Mouse (Mus musculus): ENCODE measurements around the gene Zfp382.
"Not testable (repeated sequence)": the region's sequence is repeated elsewhere in the genome, so short reads cannot be mapped to it uniquely, and the experiment has no call there.

Zfp382 gene

DNA sequence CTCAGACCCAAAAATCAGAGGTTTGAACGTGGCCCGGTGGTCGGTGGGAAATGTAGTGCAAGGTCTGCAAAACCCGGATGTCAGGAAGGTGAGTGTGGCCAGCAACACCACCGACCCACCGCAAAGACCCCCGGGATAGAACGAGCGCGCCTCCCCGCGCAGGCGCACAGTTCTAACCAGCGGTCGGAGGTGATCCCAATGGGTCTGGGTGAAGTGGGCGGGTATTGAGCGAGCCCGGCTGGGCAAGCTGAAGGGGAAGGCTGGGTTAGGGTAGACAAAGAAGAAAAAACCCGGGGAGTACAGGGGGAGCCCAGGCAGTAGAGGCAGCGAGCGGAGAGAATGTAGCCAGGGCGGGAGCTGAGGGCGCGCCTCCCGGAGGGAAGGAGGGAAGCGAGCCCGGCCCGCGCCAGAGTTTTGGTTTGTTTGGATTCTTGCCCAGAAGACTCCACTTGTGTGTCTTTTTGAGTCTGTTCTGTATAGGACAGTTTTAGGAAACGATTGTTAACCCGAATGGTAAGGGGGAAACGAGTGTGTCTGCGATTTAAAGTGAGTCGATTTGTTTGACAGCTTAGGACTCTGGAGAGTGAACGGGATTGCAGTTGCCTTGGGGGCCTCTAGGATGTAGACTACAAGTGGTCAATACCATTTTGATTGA is 21.9 kb downstream of the Zfp382 start:
- DNase-seq (ENCODE audit: extremely low spot score, low read depth, low spot score) = peak; percentile 52

DNA sequence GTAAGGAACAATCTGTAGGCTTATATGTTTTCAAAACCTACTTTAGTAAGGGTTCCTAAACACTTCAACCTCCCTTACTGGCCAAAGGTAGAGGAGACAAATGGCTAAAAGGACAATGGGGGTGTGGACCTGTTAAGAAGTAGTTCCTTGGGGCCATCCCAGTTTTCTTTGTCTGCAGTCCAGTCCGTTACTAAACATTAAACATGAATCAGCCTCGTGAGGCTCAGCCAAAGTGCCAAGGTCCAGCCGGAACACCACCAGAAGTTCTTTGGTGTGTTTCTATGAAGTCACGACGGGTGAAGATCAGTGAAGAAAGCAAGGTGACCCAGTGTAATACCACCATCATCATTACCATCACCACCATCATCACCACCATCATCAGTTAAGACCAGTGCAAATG is 25.3 kb downstream of the Zfp382 start:
- no peak for DNase-seq (ENCODE audit: extremely low spot score, low read depth, low spot score)

DNA sequence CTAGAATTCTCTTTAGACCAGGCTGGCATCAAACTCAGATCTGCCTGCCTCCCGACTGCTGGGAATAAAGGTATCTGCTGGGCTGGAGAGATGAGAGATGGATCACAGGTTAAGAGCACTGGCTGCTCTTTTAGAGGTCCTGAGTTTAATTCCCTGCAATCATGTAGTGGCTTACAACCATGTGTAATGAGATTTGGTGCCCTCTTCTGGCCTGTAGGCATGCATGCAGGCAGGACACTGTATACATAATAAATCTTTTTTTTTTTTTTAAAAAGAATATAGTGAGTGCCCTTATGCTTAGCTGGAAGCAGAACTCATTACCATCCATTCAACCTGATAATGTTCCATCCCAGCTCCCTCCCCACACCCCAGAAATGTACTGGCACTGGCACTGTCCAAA is 32.3 kb downstream of the Zfp382 start:
- no peak for DNase-seq (ENCODE audit: extremely low spot score, low read depth, low spot score)

DNA sequence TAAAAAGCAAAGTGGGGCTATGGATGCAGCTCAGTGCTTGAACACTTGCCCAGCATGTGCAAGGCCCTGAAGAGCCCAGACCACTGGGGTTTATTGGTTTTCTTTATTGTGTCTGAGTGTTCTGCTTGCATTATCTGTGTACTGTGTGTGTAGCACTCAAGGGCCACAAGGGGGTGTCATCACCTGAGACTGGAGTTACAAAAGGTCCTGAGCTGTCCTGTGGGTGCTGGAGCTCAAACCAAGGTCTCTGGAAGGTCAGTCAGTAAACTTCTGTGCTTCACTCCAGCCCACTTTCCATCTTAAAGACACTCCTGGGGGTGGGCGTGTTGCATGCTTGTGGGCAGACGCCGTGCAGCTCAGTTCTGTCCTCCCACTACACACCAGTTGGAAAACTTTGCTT is 33.8 kb downstream of the Zfp382 start:
- no peak for DNase-seq (ENCODE audit: extremely low spot score, low read depth, low spot score)

DNA sequence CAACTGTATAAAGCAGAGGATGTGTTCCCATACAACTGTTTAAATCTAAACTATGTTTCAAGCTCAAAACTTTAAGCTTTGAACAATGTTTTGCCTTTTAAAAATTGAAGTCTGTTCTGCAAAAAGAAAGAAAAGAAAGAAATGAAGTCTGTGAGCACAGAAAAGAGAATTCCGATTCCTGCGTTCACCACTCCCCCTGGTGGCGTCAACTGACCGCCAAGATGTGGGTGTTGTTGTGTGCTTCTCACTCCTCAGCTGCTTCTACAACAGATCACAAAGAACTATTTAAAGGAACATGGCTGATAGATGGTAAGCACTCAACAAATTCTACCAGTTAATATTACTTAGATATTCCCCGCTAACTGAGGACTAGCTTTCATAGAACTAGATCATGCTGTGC is 41.4 kb downstream of the Zfp382 start:
- DNase-seq (ENCODE audit: extremely low spot score, low read depth, low spot score) = no peak

DNA sequence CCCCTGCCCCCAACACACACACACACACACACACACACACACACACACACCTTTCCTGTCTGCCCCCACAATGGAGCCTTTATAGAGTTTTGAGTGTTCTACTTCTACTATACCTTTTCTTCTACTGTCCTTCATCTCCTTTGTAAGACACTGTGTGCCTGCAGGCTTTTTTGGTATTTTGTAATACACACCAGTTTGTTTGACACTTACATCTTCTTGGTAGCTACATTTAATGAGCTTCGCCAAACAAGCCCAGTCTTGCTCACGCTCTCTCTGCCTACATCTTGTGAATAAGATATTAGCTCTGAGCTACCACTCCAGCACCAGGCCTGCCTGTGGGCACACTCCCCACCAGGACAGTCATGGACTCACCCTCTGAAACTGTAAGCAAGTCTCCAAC is 43.0 kb downstream of the Zfp382 start:
- DNase-seq (ENCODE audit: extremely low spot score, low read depth, low spot score) = no peak

DNA sequence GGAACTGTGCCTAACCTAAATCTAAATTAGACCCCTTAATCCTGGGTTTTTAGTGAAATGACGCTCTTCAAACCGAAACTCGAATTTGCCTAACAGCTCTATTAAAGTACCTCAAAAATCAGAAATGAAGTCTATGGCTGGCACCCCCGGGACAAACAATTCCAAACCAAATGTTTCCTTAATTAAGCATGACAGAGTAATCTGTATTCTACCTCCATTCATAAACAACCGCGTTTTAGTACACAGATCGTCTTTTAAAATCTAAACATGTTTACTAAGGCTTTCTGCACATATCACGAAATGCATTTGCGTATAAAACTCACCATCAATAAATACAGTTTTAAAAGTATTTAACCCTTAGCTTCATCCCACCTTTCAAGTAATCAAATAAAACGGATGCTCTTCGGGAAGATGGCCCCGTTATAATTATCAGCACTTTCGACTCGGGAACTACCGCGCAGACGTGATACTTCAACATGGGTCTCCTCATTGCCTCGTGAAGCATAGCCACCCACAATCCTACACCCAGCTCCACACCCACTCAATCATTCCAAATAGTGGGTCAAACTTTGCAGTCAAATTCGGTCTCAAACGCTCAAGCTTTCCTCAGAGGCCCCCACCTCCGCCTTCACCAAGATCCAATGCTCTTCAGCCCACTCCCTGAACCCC is 47.3 kb downstream of the Zfp382 start:
- no peak for DNase-seq (ENCODE audit: extremely low spot score, low read depth, low spot score)

DNA sequence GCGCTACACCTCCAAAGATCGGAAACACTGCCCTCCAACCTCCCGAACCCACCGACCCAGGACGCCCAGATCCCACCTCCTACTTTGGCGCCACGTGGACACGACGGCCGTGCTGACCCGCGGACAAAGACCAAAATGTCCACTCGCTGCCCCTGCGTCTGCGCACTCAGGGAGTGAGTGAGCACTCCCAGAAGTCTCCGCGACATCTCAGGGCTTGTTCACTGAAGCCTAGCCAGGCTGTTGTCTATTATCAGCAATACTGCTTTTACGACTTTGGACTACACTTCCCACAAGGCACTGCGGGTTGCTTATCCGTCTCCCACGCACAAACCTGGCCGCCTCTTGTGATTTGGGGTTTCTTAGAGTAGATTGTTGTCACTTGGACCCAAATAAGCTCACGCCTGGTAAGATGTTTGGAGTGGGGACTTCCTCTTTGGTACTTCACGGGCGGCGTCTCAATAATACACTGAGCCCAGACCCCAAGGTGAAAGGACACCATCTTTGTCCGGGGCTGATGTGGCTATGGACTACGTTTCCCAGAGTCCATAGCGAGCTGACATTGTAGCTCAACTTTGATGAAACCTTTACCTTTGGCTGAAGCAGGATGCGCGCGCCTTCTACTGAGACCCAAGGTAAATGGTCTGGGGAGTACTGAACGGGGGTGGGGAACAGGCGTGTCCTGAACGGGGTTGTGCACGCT is 48.0 kb downstream of the Zfp382 start, which contains the start of gene Zfp146:
Zfp146 (minus strand) TSS at position 168 of the 700 bp plus-strand sequence.
- peak; percentile 96 for DNase-seq (ENCODE audit: extremely low spot score, low read depth, low spot score)

DNA sequence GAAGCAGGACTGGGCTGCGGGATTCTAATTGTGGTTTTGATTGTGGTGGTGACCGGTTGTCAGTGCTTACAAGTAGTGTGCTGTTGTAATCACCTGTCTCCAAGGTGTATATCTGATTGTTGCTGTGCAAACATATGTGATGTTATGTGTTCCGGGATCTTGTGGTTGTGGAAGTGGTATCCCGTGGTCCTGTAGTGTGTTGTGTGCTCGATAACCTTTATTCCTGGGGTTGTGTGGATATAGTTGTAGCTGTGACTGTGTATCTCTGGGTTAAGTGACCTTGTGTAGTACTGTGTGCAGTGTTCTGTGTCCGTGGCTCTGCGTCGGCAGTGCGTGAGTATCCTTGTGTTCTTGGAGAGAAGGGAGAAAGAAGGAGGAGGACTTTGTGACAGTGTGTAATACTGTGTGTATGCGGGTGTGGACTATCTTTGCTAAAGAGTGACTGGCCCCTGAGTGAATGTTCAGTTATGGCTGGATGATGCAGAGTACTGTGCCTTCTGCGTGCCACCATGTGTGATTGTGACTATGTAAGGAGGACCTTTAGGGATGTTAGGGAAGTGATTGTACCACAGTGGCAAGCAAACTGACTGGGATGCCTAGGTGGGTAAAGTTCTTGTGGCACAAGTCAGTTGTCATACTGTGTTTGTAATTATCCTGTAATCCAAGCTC is 48.7 kb downstream of the Zfp382 start:
- DNase-seq (ENCODE audit: extremely low spot score, low read depth, low spot score) = no peak

DNA sequence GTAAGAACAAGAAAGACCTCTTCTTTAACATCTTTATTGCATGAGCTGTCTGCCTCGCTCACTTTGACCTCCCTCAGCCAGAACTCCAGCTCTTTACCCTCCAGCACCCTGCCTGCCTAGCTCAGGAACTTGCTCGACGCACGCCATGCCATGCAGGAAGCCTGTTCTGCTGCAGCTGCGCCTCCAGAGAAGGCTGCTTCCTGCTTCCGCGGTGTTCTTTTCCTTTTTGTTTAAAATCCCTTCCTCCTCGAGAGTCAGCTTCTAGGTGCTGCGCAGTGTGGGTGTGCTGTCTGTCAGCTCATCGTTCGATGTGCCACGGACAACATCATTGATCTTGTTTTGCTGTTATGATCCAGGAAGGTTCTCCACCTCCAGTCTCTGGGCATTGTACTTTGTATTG is 54.7 kb downstream of the Zfp382 start:
- no peak for DNase-seq (ENCODE audit: extremely low spot score, low read depth, low spot score)

DNA sequence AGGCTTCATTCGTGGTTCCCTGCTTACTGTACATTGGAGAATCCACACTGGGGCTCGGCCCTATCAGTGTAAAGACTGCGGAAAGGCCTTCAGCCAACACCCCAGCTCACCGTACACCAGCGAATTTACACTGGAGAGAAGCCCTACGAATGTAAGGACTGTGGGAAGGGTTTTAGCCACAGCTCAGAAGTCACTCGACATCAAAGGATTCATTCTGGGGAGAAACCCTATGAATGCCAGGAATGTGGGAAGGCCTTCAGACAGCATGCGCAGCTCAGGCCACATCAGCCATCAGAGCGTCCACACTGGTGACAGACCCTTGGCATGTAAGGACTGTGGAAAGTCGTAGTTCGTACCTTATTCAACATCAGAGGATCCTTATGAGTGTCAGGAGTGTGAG is 56.5 kb downstream of the Zfp382 start:
- DNase-seq (ENCODE audit: extremely low spot score, low read depth, low spot score) = no peak

DNA sequence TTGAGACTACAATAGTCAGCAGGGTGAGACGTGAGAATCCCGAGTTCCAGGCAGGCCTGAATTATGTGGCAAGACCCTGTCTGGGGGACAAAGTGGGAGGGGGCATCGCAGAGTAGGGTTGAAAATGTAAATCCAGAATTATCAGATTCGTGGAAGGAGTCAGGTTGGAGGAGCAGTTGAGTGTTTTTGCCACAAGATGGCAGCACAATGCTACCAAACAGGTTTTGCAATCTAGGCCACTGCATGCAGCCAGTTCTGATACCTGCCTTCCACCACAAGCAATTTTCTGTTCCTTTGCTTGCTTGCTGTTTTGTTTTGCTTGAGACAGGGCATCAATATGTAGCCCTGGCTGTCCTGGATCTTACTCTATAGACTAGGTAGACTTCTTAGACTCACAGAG is 59.6 kb downstream of the Zfp382 start:
- peak; percentile 74 for DNase-seq (ENCODE audit: extremely low spot score, low read depth, low spot score)

DNA sequence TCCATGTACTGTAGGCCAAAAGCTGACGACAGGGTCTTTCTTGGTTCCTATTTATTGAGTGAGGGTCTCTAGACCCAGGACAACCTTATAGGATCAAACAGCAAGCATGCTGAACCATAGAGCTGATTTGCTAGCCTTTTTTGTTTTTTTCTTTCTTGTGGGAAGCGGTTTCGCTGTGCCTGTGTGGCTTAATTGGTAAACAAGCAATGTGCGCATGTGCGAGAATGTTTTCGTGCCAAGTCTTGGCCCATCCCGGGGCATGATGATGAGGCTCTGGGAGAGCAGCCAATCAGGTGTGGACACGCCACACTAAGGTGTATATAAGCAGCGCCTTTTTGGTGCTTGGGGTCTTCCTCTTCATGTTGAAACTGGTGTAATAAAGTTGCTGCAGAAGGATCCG is 60.2 kb downstream of the Zfp382 start:
- DNase-seq (ENCODE audit: extremely low spot score, low read depth, low spot score) = not testable (repeated sequence)

DNA sequence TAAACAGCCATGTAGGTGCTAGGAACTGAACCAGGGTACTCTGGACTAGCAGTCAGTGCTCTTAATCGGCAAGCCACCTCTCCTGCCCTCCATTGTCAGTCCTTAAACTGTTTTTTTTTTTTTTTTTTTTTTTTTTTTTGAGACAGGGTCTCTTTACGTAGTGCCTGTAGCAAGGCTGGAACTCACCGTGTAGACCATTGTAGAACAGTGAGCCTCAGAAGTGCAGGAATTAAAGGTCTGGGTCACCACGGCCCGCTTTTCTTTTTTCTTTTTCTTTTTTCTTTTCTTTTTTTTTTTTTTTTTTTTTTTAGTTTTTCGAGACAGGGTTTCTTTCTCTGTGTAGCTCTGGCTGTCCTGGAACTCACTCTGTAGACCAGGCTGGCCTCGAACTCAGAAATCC is 61.4 kb downstream of the Zfp382 start:
- not testable (repeated sequence) for DNase-seq (ENCODE audit: extremely low spot score, low read depth, low spot score)

DNA sequence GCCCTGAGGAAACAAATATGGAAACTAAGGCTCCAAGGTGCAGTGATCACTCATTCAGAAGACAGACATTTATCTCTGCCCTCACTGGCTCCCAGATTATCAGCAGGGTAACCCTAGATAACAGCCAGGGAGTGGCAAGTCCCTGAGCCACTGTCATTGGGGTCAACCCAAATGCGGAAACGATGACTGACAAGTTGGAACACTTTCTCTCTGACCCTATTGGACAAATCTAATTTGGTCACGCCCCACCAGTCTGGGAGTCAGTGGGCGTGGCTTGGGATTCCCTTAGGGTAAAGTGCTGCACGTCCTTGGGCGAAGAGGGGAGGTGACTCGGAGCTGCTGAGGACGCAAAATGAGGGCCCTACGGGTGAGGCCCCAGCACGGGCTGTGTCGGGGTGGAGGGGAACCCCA is 62.1 kb downstream of the Zfp382 start, which contains the start of gene Cox7a1:
Cox7a1 (plus strand) TSS at position 266 of the 411 bp plus-strand sequence.
- DNase-seq (ENCODE audit: extremely low spot score, low read depth, low spot score) = no peak
